Mouse (Mus musculus) G1E (cell line): ENCODE measurements around the gene Unc13b.

Experiments used
- CTCF ChIP-seq: IDR thresholded peaks from 2 replicates; pipeline ENCODE4 v1.5.1; 2012; ENCODE audit warnings: low read depth, low read length, inconsistent platforms, mixed read lengths
- GATA1 ChIP-seq: IDR thresholded peaks from 2 replicates; pipeline ENCODE4 v1.6.1; 2012; ENCODE audit warnings: borderline replicate concordance, low read length, inconsistent platforms, mixed read lengths
- POLR2AphosphoS5 ChIP-seq: IDR thresholded peaks from 2 replicates; pipeline ENCODE4 v1.6.1; 2012; ENCODE audit warnings: low read depth, low read length, inconsistent platforms; ENCODE audit not compliant: insufficient replicate concordance
- TAL1 ChIP-seq: conservative IDR thresholded peaks from 2 replicates; pipeline ENCODE4 v1.6.1; 2012; ENCODE audit warnings: low read depth, low read length, inconsistent platforms, mixed read lengths

GRCm38 (mm10) chr4:43209673-43210072, 150.9 kb downstream of the Unc13b start:
- no peak for TF ChIP-seq CTCF
- no peak for TF ChIP-seq GATA1
- no peak for TF ChIP-seq POLR2AphosphoS5
- no peak for TF ChIP-seq TAL1
